10 mouse cellular contexts compared by ENCODE assay signal in genomic region chr11:69133566-69133922, GRCm38 (mm10). TPM values are rescaled to one million over a fixed set of nuclear protein-coding genes. Genes with fewer than 3 reads are reported as not detected.
DNase-seq lines count a peak whose midpoint lies in the region; ATAC-seq lines count a peak whose summit lies in the region.
"Had no signal": no experiment of that assay in that cellular context is flagged by ENCODE, and none has a peak within 500 bp of the region (broad histone marks: within the 10 kb centered on the region; RNA-seq: fewer than 3 reads in every experiment).

No protein-coding gene starts in this region.

- no peaks in the 10 kb centered on the region for H3K9me3 ChIP-seq in heart, embryonic 11.5 days (replicated peaks; ENCODE audit: control insufficient read depth, low read length)
- H3K9me3 ChIP-seq in midbrain, embryonic 12.5 days, result no peaks in the 10 kb centered on the region

- intact Hi-C loops in heart, postnatal 25 days (cut with DNase I), result no loop called here
- intact Hi-C loops in left cerebral cortex, postnatal 4 days (cut with DNase I), result no loop called here

- no peak overlapping the region for H3K27ac ChIP-seq in heart, embryonic 11.5 days (ENCODE audit: low read depth, low read length)
- H3K27ac ChIP-seq in midbrain, embryonic 12.5 days (replicated peaks), result no peak overlapping the region

- no peak overlapping the region; the same call in 1 of the 2 replicates for H3K9ac ChIP-seq in heart, embryonic 11.5 days (ENCODE audit: low read depth, low read length)
- no peak overlapping the region for H3K9ac ChIP-seq in midbrain, embryonic 12.5 days (replicated peaks)

- peak overlapping the region; percentile 51 for H3K4me3 ChIP-seq in heart, embryonic 11.5 days (ENCODE audit: low read depth, low read length)
- H3K4me3 ChIP-seq in midbrain, embryonic 12.5 days, result peak overlapping the region; percentile 45

- no peak for DNase-seq in heart, postnatal 25 days (ENCODE audit: low spot score)
- peak; percentile 61 for DNase-seq in brain, adult 2 months (ENCODE audit: low read depth, low spot score)
- peak; percentile 57 for DNase-seq in induced T-regulatory cell, adult 2 months (ENCODE audit: low read depth)
- DNase-seq in ovary, postnatal 10 days (ENCODE audit: low spot score), result no peak
- DNase-seq in left cerebral cortex, postnatal 4 days, result no peak

- H3K36me3 ChIP-seq in heart, embryonic 11.5 days (ENCODE audit: control insufficient read depth, insufficient read depth, low read length), result no peaks in the 10 kb centered on the region
- no peaks in the 10 kb centered on the region for H3K36me3 ChIP-seq in midbrain, embryonic 12.5 days

- H3K4me2 ChIP-seq in heart, embryonic 11.5 days, result peak overlapping the region; percentile 89
- H3K4me2 ChIP-seq in midbrain, embryonic 12.5 days (replicated peaks), result peak overlapping the region; percentile 67

- no peak for ATAC-seq in heart, embryonic 11.5 days (replicated peaks; ENCODE audit: insufficient number of reproducible peaks, low FRiP score, low TSS enrichment)
- no peak for ATAC-seq in midbrain, embryonic 12.5 days (ENCODE audit: low FRiP score, low read depth)
- no peak for ATAC-seq in activated CD4-positive, CD25-positive, alpha-beta regulatory T cell, adult 4 months

- peaks cover 7% of the 10 kb centered on the region; the same call in 1 of the 2 replicates for H3K4me1 ChIP-seq in heart, embryonic 11.5 days (ENCODE audit: control insufficient read depth, insufficient read depth, low read length)
- H3K4me1 ChIP-seq in midbrain, embryonic 12.5 days, result peaks cover 12% of the 10 kb centered on the region; the same call in 1 of the 2 replicates

- H3K27me3 ChIP-seq in heart, embryonic 11.5 days (ENCODE audit: control insufficient read depth, insufficient read depth, low read length), result peaks cover 12% of the 10 kb centered on the region
- peaks cover 44% of the 10 kb centered on the region for H3K27me3 ChIP-seq in midbrain, embryonic 12.5 days

- WGBS in heart, embryonic 11.5 days (ENCODE audit: insufficient replicate concordance), result 15% methylated on average over 5 of the region's 5 CpGs
- WGBS in midbrain, embryonic 12.5 days, result 13% methylated on average over 5 of the region's 5 CpGs

RNA-seq across cellular contexts. Expression of gene Aloxe3, which starts 7.8 kb away (rescaled TPM):
- 0.37 and 0.39 TPM in 2 replicates for polyA plus RNA-seq in heart, embryonic 11.5 days (2014; fragmentation: Nextera tagmentation; extraction: Ambion mirVana)
- total RNA-seq in heart, postnatal 25 days (2021), result not detected
- polyA plus RNA-seq in midbrain, embryonic 12.5 days (2016; fragmentation: Nextera tagmentation; extraction: Ambion mirVana), result 0.66 and 0.67 TPM in 2 replicates
- under 1 TPM in 1 of 2 experiments, not detected in 1; 0.09 TPM for polyA plus RNA-seq in activated CD4-positive, CD25-positive, alpha-beta regulatory T cell, adult 4 months (2017; shearing (Covaris generic))
- 10 to 100 TPM; 10.8 to 13.1 TPM for total RNA-seq in left cerebral cortex, postnatal 4 days (2021)
- total RNA-seq: common myeloid progenitor, adult 5-6 weeks had no signal

RNA-seq across cellular contexts. Expression of gene 9130213A22Rik, which starts 11.2 kb away (rescaled TPM):
- 0.32 and 0.49 TPM in 2 replicates for polyA plus RNA-seq in heart, embryonic 11.5 days (2014; fragmentation: Nextera tagmentation; extraction: Ambion mirVana)
- under 1 TPM in 1 of 2 experiments, not detected in 1; 0.21 TPM for total RNA-seq in heart, postnatal 25 days (2021)
- polyA plus RNA-seq in midbrain, embryonic 12.5 days (2016; fragmentation: Nextera tagmentation; extraction: Ambion mirVana), result 0.18 and 0.29 TPM in 2 replicates
- polyA plus RNA-seq in activated CD4-positive, CD25-positive, alpha-beta regulatory T cell, adult 4 months (2017; shearing (Covaris generic)), result not detected
- total RNA-seq in left cerebral cortex, postnatal 4 days (2021), result 1 to 10 TPM; 1.2 to 1.7 TPM
- total RNA-seq: common myeloid progenitor, adult 5-6 weeks had no signal

RNA-seq across cellular contexts. Expression of gene Hes7, which starts 13.3 kb away (rescaled TPM):
- 0.35 and 0.64 TPM in 2 replicates for polyA plus RNA-seq in heart, embryonic 11.5 days (2014; fragmentation: Nextera tagmentation; extraction: Ambion mirVana)
- under 1 TPM in 1 of 2 experiments, not detected in 1; 0.14 TPM for total RNA-seq in heart, postnatal 25 days (2021)
- polyA plus RNA-seq in midbrain, embryonic 12.5 days (2016; fragmentation: Nextera tagmentation; extraction: Ambion mirVana), result 0.21 and 0.38 TPM in 2 replicates
- polyA plus RNA-seq in activated CD4-positive, CD25-positive, alpha-beta regulatory T cell, adult 4 months (2017; shearing (Covaris generic)), result not detected
- total RNA-seq in left cerebral cortex, postnatal 4 days (2021), result 1 to 10 TPM; 2.3 to 2.6 TPM
- total RNA-seq: common myeloid progenitor, adult 5-6 weeks had no signal

RNA-seq across cellular contexts. Expression of gene Alox12b, which starts 23.2 kb away (rescaled TPM):
- not detected in 2 replicates for polyA plus RNA-seq in heart, embryonic 11.5 days (2014; fragmentation: Nextera tagmentation; extraction: Ambion mirVana)
- not detected for total RNA-seq in heart, postnatal 25 days (2021)
- polyA plus RNA-seq in midbrain, embryonic 12.5 days (2016; fragmentation: Nextera tagmentation; extraction: Ambion mirVana), result 0.06 TPM in 1 of 2 replicates, not detected in the other
- not detected for polyA plus RNA-seq in activated CD4-positive, CD25-positive, alpha-beta regulatory T cell, adult 4 months (2017; shearing (Covaris generic))
- total RNA-seq in left cerebral cortex, postnatal 4 days (2021), result under 1 TPM; 0.16 to 0.18 TPM
- total RNA-seq: common myeloid progenitor, adult 5-6 weeks had no signal
- polyA plus RNA-seq: C2C12 had no signal

RNA-seq across cellular contexts. Expression of gene Per1, which starts 38.5 kb away (rescaled TPM):
- 6.2 and 6.3 TPM in 2 replicates for polyA plus RNA-seq in heart, embryonic 11.5 days (2014; fragmentation: Nextera tagmentation; extraction: Ambion mirVana)
- total RNA-seq in heart, postnatal 25 days (2021), result 10 to 100 TPM; 32.3 to 61.0 TPM
- polyA plus RNA-seq in midbrain, embryonic 12.5 days (2016; fragmentation: Nextera tagmentation; extraction: Ambion mirVana), result 9.8 and 10.9 TPM in 2 replicates
- polyA plus RNA-seq in activated CD4-positive, CD25-positive, alpha-beta regulatory T cell, adult 4 months (2017; shearing (Covaris generic)), result 1 to 10 TPM; 4.5 to 6.7 TPM
- total RNA-seq in left cerebral cortex, postnatal 4 days (2021), result 10 to 100 TPM; 52.8 to 58.0 TPM

Comparison
In these comparisons a context has a peak if more than half of its experiments do, and no peak if none do; other contexts are left out.
1. DNase-seq: peak in brain, adult 2 months (single experiment) and induced T-regulatory cell, adult 2 months (single experiment); none in heart, postnatal 25 days (single experiment), ovary, postnatal 10 days (single experiment) and left cerebral cortex, postnatal 4 days (single experiment).